Mouse (Mus musculus): Measurements from ENCODE around the gene Slc16a10. TPM values are rescaled to one million over a fixed set of nuclear protein-coding genes. Genes with fewer than 3 reads are reported as not detected.
"Not testable (repeated sequence)": the region's sequence is repeated elsewhere in the genome, so short reads cannot be mapped to it uniquely, and the experiment has no call there.

The Slc16a10 gene
- total RNA-seq, 2 experiments from 2014 or later, result 17.8 to 23.8 TPM

DNA sequence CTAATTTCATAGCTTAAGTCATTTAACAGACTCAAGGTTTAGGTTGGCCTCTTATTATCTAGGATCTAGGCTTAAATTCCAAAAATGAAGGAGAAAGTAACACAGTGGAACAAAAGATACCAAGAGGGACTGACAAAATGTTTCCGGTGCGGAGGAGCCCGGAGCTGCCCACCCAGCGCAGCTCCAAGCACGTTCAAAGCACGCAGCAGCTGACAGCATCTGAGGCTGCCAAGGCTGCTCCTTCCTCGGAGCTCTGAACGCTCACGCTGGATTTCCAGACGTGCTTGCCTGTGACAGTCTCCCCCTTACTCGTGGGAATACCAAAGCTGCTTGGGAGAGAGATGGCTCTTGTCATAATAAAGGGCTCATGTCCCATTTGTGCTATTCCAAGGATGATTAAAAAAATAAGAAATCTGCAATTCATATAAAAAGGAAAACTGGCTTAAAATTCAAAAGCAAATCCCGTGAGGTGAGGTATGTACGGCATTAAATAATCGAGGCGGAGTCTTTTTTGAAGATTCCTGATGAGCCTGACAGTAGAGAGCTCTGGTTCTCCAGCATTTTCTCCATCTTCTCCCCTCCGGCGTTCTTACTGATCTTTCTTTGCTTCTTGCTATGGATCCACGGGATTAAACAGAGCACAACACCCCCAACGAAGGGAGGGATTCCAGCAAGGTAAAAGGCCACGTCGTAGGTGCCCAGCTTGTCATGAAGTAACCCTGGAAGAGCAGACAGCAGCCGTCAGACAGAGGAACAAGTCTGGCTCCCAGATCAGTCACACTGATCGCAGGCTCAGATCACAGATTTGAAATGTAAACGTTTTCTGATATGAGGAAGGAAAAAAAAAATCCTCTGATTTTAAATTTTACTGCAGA, 105.1 kb downstream of the Slc16a10 start:
- no peak for DNase-seq

GRCm38 (mm10) chr10:40034956-40035355, 107.1 kb downstream of the Slc16a10 start:
- intact Hi-C loops (cut with DNase I), result no loop called here
- no peak for DNase-seq

More for the DNA sequence above, 105.1 kb downstream of the Slc16a10 start:
- intact Hi-C loops (cut with DNase I), result no loop called here

DNA sequence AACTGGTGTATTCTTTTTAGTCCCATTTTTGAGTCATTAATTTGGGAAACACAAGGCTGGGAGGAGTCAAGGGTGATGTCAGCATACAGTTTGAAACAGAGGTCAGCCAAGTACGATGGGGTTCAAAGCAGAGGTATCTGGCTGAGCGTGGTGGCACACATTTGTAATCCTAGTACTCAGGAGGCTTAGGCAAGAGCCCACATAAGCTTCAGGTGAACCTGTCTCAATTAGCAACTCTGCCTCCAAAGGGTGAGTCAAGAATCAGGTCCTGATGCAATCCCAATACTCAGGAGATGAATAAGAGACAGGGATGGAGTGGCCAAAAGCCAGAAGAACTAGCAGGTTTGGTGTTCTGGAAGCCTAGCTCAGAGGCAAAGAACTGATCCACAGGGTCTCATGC, 109.2 kb downstream of the Slc16a10 start:
- no peak for DNase-seq
- intact Hi-C loops (cut with DNase I), result no loop called here

DNA sequence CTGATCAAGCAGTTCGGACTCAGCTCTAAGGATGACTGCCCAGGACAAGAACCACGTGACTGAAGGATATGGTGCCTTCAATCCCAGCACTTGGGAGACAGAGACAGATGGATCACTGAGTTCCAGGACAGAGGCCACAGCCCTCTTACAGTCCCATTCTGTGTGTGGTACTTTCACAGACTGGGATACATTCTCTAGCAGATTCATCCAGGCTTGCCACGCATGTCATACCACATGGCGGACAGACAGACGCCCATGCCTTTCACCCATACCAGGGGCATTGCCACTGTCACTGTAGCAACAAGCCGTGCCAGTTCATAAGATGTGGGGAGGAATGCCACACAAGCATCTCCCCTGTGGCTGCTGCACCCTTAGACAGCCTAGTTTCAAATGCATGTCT, 111.3 kb downstream of the Slc16a10 start:
- intact Hi-C loops (cut with DNase I), result no loop called here
- no peak for DNase-seq

DNA sequence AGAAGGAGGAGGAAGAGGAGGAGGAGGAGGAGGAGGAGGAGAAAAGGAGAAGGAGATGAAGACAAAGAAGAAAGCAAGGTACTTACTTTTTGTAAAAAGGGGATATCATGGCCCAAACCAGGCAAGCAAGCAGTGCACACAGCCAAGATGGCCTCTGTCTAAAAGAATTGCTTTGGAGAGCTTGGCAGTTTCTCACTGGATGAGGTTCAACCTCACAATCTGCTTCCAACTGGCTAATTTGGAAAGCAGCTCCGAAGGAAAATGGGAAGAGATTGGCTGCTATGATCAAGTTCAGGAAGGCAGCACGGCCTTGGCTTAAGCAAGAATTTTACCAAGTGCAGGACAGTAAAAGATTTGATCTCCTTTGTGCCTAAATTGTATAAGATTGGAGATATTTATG, 112.4 kb downstream of the Slc16a10 start:
- intact Hi-C loops (cut with DNase I), result no loop called here
- peak; percentile 28 to 29 for DNase-seq

- DNase-seq, result no peak
- intact Hi-C loops (cut with DNase I), result no loop called here
These were observed 114.0 kb downstream of the Slc16a10 start for GRCm38 (mm10) chr10:40028091-40028490.

GRCm38 (mm10) chr10:40026546-40026945, 115.5 kb downstream of the Slc16a10 start:
- intact Hi-C loops (cut with DNase I), result no loop called here
- DNase-seq, result no peak

- no peak for DNase-seq
- intact Hi-C loops (cut with DNase I), result no loop called here
These were observed 116.5 kb downstream of the Slc16a10 start for GRCm38 (mm10) chr10:40025560-40025959.

GRCm38 (mm10) chr10:40024554-40025428, 117.3 kb downstream of the Slc16a10 start, which contains the start of gene Mfsd4b1:
Gene Mfsd4b1, minus strand, starts transcription at chr10:40025268.
- DNase-seq, result peak; percentile 77 to 83
- intact Hi-C loops (cut with DNase I), result no loop called here

DNA sequence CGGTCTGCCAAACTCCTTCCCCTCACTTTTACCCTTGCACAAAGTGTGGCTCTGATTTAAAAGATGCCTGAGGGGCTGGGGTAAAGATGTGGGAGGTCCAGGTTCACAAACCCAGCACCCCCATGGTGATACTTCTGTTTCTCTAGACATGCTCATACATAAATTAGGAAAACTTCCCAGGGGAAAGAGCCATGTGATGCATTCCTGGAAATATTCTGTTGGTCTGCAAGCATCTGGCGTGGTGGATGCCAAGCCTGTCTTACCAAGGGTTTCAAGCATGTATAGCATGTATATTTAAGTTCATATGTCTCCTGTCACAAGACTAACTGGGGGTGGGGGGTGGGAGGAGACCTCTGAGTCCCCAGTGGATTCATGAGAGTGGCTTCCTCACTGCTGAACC, 121.7 kb downstream of the Slc16a10 start:
- DNase-seq, result no peak
- intact Hi-C loops (cut with DNase I), result no loop called here

DNA sequence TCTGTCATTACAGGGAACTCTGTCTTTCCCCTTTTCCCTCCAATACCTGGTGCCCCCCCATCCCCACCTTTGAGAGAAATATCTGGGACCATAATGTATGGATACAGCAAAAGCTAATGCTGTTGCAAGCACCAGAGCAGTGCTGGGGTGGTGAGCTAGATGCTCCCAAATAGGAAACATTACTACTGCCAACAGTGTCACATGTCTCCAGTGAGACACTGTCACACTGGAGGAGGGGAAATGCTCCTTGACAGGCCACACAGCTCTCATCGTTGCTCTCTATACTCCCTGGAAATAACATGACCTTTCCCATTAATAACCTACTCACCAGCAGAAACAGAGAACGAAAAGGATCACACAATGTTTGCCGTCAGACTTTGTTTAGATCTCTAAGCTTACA, 122.6 kb downstream of the Slc16a10 start:
- DNase-seq, result no peak
- intact Hi-C loops (cut with DNase I), result no loop called here

DNA sequence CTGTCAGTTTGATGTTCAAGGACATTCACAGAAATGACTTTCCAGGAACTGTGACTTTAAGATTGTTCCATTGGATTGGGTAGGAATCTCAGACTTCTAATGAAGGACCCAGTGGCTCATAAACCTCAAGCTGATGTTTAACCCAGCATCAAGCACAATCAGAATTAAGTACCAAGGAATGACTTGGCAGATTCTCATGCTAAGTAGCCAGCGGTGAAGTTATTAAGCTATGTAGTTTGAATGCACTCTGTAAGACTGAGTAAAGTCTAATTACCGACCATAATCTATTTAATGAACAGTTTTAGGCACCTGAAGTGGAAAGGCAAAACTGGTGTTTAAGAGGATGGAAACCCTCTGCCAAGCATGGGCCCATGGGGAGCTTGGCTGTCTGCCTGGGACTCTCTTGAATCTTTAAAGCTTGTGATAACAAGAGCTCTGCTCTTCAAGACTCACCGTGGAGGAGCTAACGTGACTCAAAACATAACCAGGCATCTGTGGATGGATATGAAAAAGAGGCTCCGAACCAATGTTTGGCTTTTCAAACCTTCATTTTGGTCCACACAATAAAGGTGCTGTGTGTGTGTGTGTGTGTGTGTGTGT, 123.7 kb downstream of the Slc16a10 start:
- peak; percentile 18 for DNase-seq
- intact Hi-C loops (cut with DNase I), result no loop called here

- no peak for DNase-seq
- intact Hi-C loops (cut with DNase I), result no loop called here
These were observed 132.5 kb downstream of the Slc16a10 start for GRCm38 (mm10) chr10:40009591-40009990.

GRCm38 (mm10) chr10:40008847-40009246, 133.2 kb downstream of the Slc16a10 start:
- intact Hi-C loops (cut with DNase I); DNase-seq: not testable (repeated sequence)

DNA sequence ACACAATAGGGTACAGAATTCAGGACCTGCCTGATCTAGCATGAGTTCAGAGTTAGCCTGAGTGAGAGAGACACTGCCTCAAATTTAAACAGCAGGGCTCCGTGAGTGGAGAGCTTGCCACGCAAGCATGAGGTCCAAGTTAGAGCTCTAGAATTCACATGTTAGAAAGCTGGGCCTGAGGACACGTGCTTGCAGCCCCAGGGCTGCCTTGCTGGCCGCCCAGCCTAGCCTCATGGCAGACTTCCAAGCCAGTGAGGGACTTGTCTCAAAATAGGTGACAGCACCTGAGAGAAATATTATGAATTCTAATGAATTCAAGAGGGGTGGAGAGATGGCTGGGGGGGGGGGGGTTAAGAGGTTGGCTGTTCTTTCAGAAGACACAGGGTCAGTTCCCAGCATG, 134.1 kb downstream of the Slc16a10 start:
- no peak for DNase-seq
- intact Hi-C loops (cut with DNase I), result no loop called here

GRCm38 (mm10) chr10:40006963-40007362, 135.1 kb downstream of the Slc16a10 start:
- intact Hi-C loops (cut with DNase I), result no loop called here
- no peak for DNase-seq

DNA sequence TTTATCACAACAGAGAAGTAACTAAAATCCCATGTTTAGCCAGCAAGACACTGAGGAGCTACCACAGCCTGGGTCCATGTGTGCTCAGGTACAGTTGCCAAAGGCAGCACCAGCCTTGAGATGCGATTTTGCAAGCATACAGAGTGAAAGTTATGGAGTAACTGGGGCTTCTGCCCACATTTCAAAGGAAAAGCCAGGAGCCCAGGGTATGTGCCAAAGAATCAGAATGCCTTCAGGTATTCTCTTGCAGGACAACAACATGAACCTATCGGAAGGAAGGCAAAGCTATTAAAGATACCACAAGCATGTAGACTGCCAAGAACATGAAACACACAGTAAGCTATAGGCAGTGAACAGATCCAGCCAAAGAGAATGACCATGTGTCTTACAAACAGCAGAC, 141.3 kb downstream of the Slc16a10 start:
- intact Hi-C loops (cut with DNase I), result no loop called here
- no peak for DNase-seq

GRCm38 (mm10) chr10:39991155-39991554, 150.9 kb downstream of the Slc16a10 start:
- intact Hi-C loops (cut with DNase I), result no loop called here
- no peak for DNase-seq

GRCm38 (mm10) chr10:39986466-39986865, 155.6 kb downstream of the Slc16a10 start, which contains the start of gene Mfsd4b5:
Gene Mfsd4b5, minus strand, starts transcription at chr10:39986646.
- intact Hi-C loops (cut with DNase I), result no loop called here
- no peak for DNase-seq
